In genomic region chr5:151396119-151396518, GRCm38 (mm10) we compare ENCODE assay signal across 31 mouse cellular contexts. TPM values are rescaled to one million over a fixed set of nuclear protein-coding genes. Genes with fewer than 3 reads are reported as not detected.
"Had no signal": no experiment of that assay in that cellular context is flagged by ENCODE, and none has a peak within 500 bp of the region (broad histone marks: within the 10 kb centered on the region; RNA-seq: fewer than 3 reads in every experiment).

No protein-coding gene starts in this region.

- H3K36me3 ChIP-seq: heart, embryonic 12.5 days; hindbrain, embryonic 10.5 days; hindbrain, embryonic 12.5 days; intestine, embryonic 15.5 days; limb, embryonic 10.5 days; limb, embryonic 12.5 days; liver, embryonic 13.5 days; liver, embryonic 15.5 days had no signal

- H3K9me3 ChIP-seq: hindbrain, embryonic 10.5 days; hindbrain, embryonic 12.5 days; intestine, embryonic 15.5 days; limb, embryonic 10.5 days; limb, embryonic 12.5 days; liver, embryonic 13.5 days; liver, embryonic 15.5 days had no signal

- H3K27me3 ChIP-seq: heart, embryonic 12.5 days; hindbrain, embryonic 12.5 days; intestine, embryonic 15.5 days; limb, embryonic 12.5 days; liver, embryonic 13.5 days; liver, embryonic 15.5 days had no signal

- H3K4me2 ChIP-seq: heart, embryonic 12.5 days; hindbrain, embryonic 12.5 days; hindbrain, embryonic 14.5 days; intestine, embryonic 15.5 days; limb, embryonic 12.5 days; liver, embryonic 11.5 days; liver, embryonic 13.5 days; liver, embryonic 15.5 days had no signal

- ATAC-seq: hindbrain, embryonic 16.5 days; inflammation-experienced regulatory T-cells, adult 6 months; intestine, embryonic 15.5 days; intestine, postnatal 0 days had no signal

- H3K4me3 ChIP-seq: gastrocnemius, adult 2 months; heart, adult 2 months; heart, embryonic 12.5 days; hindbrain, embryonic 10.5 days; hindbrain, embryonic 12.5 days; intestine, embryonic 15.5 days; layer of hippocampus, adult 2 months; limb, embryonic 10.5 days; limb, embryonic 12.5 days; liver, embryonic 13.5 days; liver, embryonic 15.5 days had no signal

- H3K9ac ChIP-seq: heart, embryonic 12.5 days; hindbrain, embryonic 12.5 days; hindbrain, embryonic 14.5 days; intestine, embryonic 15.5 days; limb, embryonic 12.5 days; liver, embryonic 13.5 days; liver, embryonic 15.5 days had no signal

- DNase-seq: gastrocnemius, adult 2 months; gastrocnemius, postnatal 10 days; gastrocnemius, postnatal 25 days; heart, adult 2 months; heart, postnatal 10 days; heart, postnatal 4 days; kidney, adult 18-20 months; kidney, adult 8-10 months; kidney, postnatal 10 days; kidney, postnatal 25 days; kidney, postnatal 4 days; liver; liver, embryonic 13.5 days had no signal

- H3K27ac ChIP-seq: gastrocnemius, adult 2 months; heart, adult 2 months; hindbrain, embryonic 10.5 days; hindbrain, embryonic 12.5 days; hindbrain, embryonic 14.5 days; intestine, embryonic 15.5 days; layer of hippocampus, adult 2 months; limb, embryonic 10.5 days; liver, embryonic 13.5 days; liver, embryonic 15.5 days had no signal

- H3K4me1 ChIP-seq: hindbrain, embryonic 10.5 days; hindbrain, embryonic 12.5 days; intestine, embryonic 15.5 days; liver, embryonic 13.5 days; liver, embryonic 15.5 days had no signal

RNA-seq across cellular contexts. Expression of gene Gm42906, which starts 31.8 kb away (rescaled TPM):
- polyA plus RNA-seq: heart, adult 2 months; heart, embryonic 12.5 days; heart, embryonic 14.5 days; heart, embryonic 16.5 days; hindbrain, embryonic 10.5 days; hindbrain, embryonic 12.5 days; hindbrain, embryonic 14.5 days; hindbrain, embryonic 16.5 days; inflammation-experienced regulatory T-cells, adult 6 months; intestine, embryonic 15.5 days; intestine, postnatal 0 days; kidney, embryonic 14.5 days; kidney, embryonic 16.5 days; limb, embryonic 10.5 days; limb, embryonic 12.5 days; limb, embryonic 14.5 days; liver, embryonic 11.5 days; liver, embryonic 13.5 days; liver, embryonic 15.5 days had no signal
